Comparison of ENCODE assay signal across 7 mouse cellular contexts in genomic region chr4:48539841-48540575, GRCm38 (mm10). TPM values are rescaled to one million over a fixed set of nuclear protein-coding genes. Genes with fewer than 3 reads are reported as not detected.
DNase-seq lines count a peak whose midpoint lies in the region; ATAC-seq and TF ChIP-seq lines count a peak whose summit lies in the region.

TSS of gene Msantd3 (plus strand) at chr4:48539935.

- peak within 1 kb of the TSS; percentile 71 for H3K4me3 ChIP-seq in cortical plate, adult 2 months (ENCODE audit: insufficient read depth, low read length)
- peak within 1 kb of the TSS; percentile 83 for H3K4me3 ChIP-seq in hindbrain, embryonic 16.5 days (ENCODE audit: low read length)
- H3K4me3 ChIP-seq in limb, embryonic 10.5 days: peak within 1 kb of the TSS; percentile 87
- peak within 1 kb of the TSS; percentile 92 for H3K4me3 ChIP-seq in midbrain, embryonic 10.5 days

- peak within 1 kb of the TSS; percentile 97 for H3K9ac ChIP-seq in hindbrain, embryonic 16.5 days (ENCODE audit: low read depth, low read length)

- peak; percentile 84 for ATAC-seq in hindbrain, embryonic 16.5 days

- TF ChIP-seq CTCF in cortical plate, adult 2 months (IDR thresholded peaks at IDR 0.05; ENCODE audit: extremely low read depth, insufficient read depth, low read length): no peak

- WGBS in hindbrain, embryonic 16.5 days: under 1% methylated on average over 60 of the region's 86 CpGs
- 9% methylated on average over 83 of the region's 86 CpGs for WGBS in limb, embryonic 10.5 days
- 10% methylated on average over 86 of the region's 86 CpGs for WGBS in midbrain, embryonic 10.5 days

- 0 out of 2 replicates have a peak, but pooled peaks have one; percentile 14 for TF ChIP-seq POLR2A in cortical plate, adult 2 months (IDR thresholded peaks at IDR 0.05; ENCODE audit: extremely low read depth, insufficient read depth, low read length)

- no peaks in the 10 kb centered on the region for H3K36me3 ChIP-seq in hindbrain, embryonic 16.5 days (ENCODE audit: control insufficient read depth, insufficient read depth, low read length)
- no peaks in the 10 kb centered on the region for H3K36me3 ChIP-seq in limb, embryonic 10.5 days
- H3K36me3 ChIP-seq in midbrain, embryonic 10.5 days: peaks cover 6% of the 10 kb centered on the region; the same call in 1 of the 2 replicates

- no peaks in the 10 kb centered on the region for H3K9me3 ChIP-seq in hindbrain, embryonic 16.5 days (ENCODE audit: control insufficient read depth, low read length)
- no peaks in the 10 kb centered on the region for H3K9me3 ChIP-seq in limb, embryonic 10.5 days (replicated peaks)
- no peaks in the 10 kb centered on the region for H3K9me3 ChIP-seq in midbrain, embryonic 10.5 days (replicated peaks)

- H3K4me2 ChIP-seq in hindbrain, embryonic 16.5 days (ENCODE audit: low read length): peak within 1 kb of the TSS; percentile 91

- H3K27me3 ChIP-seq in hindbrain, embryonic 16.5 days (replicated peaks; ENCODE audit: control insufficient read depth, insufficient read depth, low read length): no peaks in the 10 kb centered on the region
- H3K27me3 ChIP-seq in limb, embryonic 10.5 days (ENCODE audit: low read depth, poor library complexity, severe bottlenecking): peaks cover 29% of the 10 kb centered on the region; the same call in 1 of the 2 replicates
- no peaks in the 10 kb centered on the region for H3K27me3 ChIP-seq in midbrain, embryonic 10.5 days (ENCODE audit: low read depth, poor library complexity, severe bottlenecking)

- intact Hi-C loops in gastrocnemius, postnatal 14 days (cut with DNase I; ENCODE audit: low total_unique reads): loop anchor here (10.0 kb wide), 1 partner anchor 65 kb away; the partner anchor contains the start of gene Tex10

- peaks cover 3% of the 10 kb centered on the region; the same call in 1 of the 2 replicates for H3K4me1 ChIP-seq in cortical plate, adult 2 months (ENCODE audit: control insufficient read depth, insufficient read depth, low read length)
- H3K4me1 ChIP-seq in hindbrain, embryonic 16.5 days (ENCODE audit: control insufficient read depth, insufficient read depth, low read depth, low read length): peaks cover 26% of the 10 kb centered on the region
- peaks cover 34% of the 10 kb centered on the region for H3K4me1 ChIP-seq in limb, embryonic 10.5 days
- H3K4me1 ChIP-seq in midbrain, embryonic 10.5 days: peaks cover 48% of the 10 kb centered on the region

- peak within 1 kb of the TSS; percentile 87 for H3K27ac ChIP-seq in cortical plate, adult 2 months (ENCODE audit: insufficient read depth, low read length)
- H3K27ac ChIP-seq in hindbrain, embryonic 16.5 days (ENCODE audit: low read depth, low read length): peak within 1 kb of the TSS; percentile 90
- peak within 1 kb of the TSS; percentile 99 for H3K27ac ChIP-seq in limb, embryonic 10.5 days
- peak within 1 kb of the TSS; percentile 99 for H3K27ac ChIP-seq in midbrain, embryonic 10.5 days (replicated peaks)

- peak; percentile 72 for DNase-seq in adrenal gland, postnatal 14 days
- peak; percentile 45 for DNase-seq in gastrocnemius, postnatal 14 days
- DNase-seq in limb, embryonic 10.5 days (ENCODE audit: low spot score): peak; percentile 82
- DNase-seq in midbrain, embryonic 10.5 days (ENCODE audit: low spot score): peak; percentile 85
- peak; percentile 56 for DNase-seq in right cerebral cortex, postnatal 4 days

RNA-seq across cellular contexts. Expression of gene Msantd3, which starts in this region (rescaled TPM):
- 18.7 and 22.9 TPM in 2 replicates for total RNA-seq in adrenal gland, postnatal 14 days (2021)
- 23.6 and 23.9 TPM in 2 replicates for polyA plus RNA-seq in cortical plate, adult 2 months (2012; rRNA removed)
- 10 to 100 TPM; 12.7 to 17.8 TPM for total RNA-seq in gastrocnemius, postnatal 14 days (2021)
- 21.8 and 24.5 TPM in 2 replicates for polyA plus RNA-seq in hindbrain, embryonic 16.5 days (2015; fragmentation: Nextera tagmentation; extraction: Ambion mirVana)
- 40.8 and 44.8 TPM in 2 replicates for polyA plus RNA-seq in limb, embryonic 10.5 days (2016; fragmentation: Nextera tagmentation; extraction: Ambion mirVana)
- 69.1 and 71.2 TPM in 2 replicates for polyA plus RNA-seq in midbrain, embryonic 10.5 days (2016; fragmentation: Nextera tagmentation; extraction: Ambion mirVana)

Comparison
In these comparisons a context has a peak if more than half of its experiments do, and no peak if none do; other contexts are left out.
1. Peak in every context shown above with its lines: DNase-seq, ATAC-seq, H3K4me3 ChIP-seq and H3K27ac ChIP-seq.